Mouse (Mus musculus): ENCODE data around the gene Nags. TPM values are rescaled to one million over a fixed set of nuclear protein-coding genes. Genes with fewer than 3 reads are reported as not detected.

The Nags gene
- polyA plus RNA-seq (2015; fragmentation: Nextera tagmentation; extraction: Ambion mirVana), result 0.43 and 0.77 TPM in 2 replicates

GRCm38 (mm10) chr11:102145471-102146001, at the start of gene Nags:
Gene Nags, plus strand, starts transcription at chr11:102145513.

GRCm38 (mm10) chr11:102101219-102101618, 44.1 kb upstream of the Nags start, which contains the start of gene Ppy:
Gene Ppy, minus strand, starts transcription at chr11:102101319.

GRCm38 (mm10) chr11:102107732-102108131, 37.6 kb upstream of the Nags start, which contains the start of gene Pyy:
Gene Pyy, minus strand, starts transcription at chr11:102107832.

GRCm38 (mm10) chr11:102156039-102156785, 10.9 kb downstream of the Nags start, which contains the start of gene Tmem101:
Gene Tmem101, minus strand, starts transcription at chr11:102156404.

GRCm38 (mm10) chr11:102184646-102185495, 39.6 kb downstream of the Nags start, which contains the start of gene Lsm12:
Gene Lsm12, minus strand, starts transcription at chr11:102185296.

GRCm38 (mm10) chr11:102189461-102190436, 44.4 kb downstream of the Nags start, which contains the start of gene G6pc3:
Gene G6pc3, plus strand, starts transcription at chr11:102189620.

Other genes with a start within 250 kb of the Nags start
- gene Sost, start 178.5 kb upstream of the Nags start, polyA plus RNA-seq (2015; fragmentation: Nextera tagmentation; extraction: Ambion mirVana), result 0.16 and 0.17 TPM in 2 replicates
- gene Cfap97d1, start 161.2 kb upstream of the Nags start, polyA plus RNA-seq (2015; fragmentation: Nextera tagmentation; extraction: Ambion mirVana), result not detected in 2 replicates
- 31.6 and 37.9 TPM in 2 replicates for gene Dusp3, start 158.5 kb upstream of the Nags start, polyA plus RNA-seq (2015; fragmentation: Nextera tagmentation; extraction: Ambion mirVana)
- 12.3 and 13.8 TPM in 2 replicates for gene Mpp3, start 117.1 kb upstream of the Nags start, polyA plus RNA-seq (2015; fragmentation: Nextera tagmentation; extraction: Ambion mirVana)
- 3.1 and 5.1 TPM in 2 replicates for gene Cd300lg, start 104.0 kb upstream of the Nags start, polyA plus RNA-seq (2015; fragmentation: Nextera tagmentation; extraction: Ambion mirVana)
- gene Mpp2, start 57.0 kb upstream of the Nags start, polyA plus RNA-seq (2015; fragmentation: Nextera tagmentation; extraction: Ambion mirVana), result 5.0 and 6.1 TPM in 2 replicates
- 0.28 TPM in 1 of 2 replicates, not detected in the other for gene Ppy, start 44.2 kb upstream of the Nags start, polyA plus RNA-seq (2015; fragmentation: Nextera tagmentation; extraction: Ambion mirVana)
- gene Pyy, start 37.7 kb upstream of the Nags start, polyA plus RNA-seq (2015; fragmentation: Nextera tagmentation; extraction: Ambion mirVana), result 0.33 and 0.37 TPM in 2 replicates
- gene Tmem101, start 10.9 kb downstream of the Nags start, polyA plus RNA-seq (2015; fragmentation: Nextera tagmentation; extraction: Ambion mirVana), result 16.8 and 23.9 TPM in 2 replicates
- gene Lsm12, start 39.8 kb downstream of the Nags start, polyA plus RNA-seq (2015; fragmentation: Nextera tagmentation; extraction: Ambion mirVana), result 68.2 and 91.7 TPM in 2 replicates
- gene G6pc3, start 44.1 kb downstream of the Nags start, polyA plus RNA-seq (2015; fragmentation: Nextera tagmentation; extraction: Ambion mirVana), result 28.6 and 70.2 TPM in 2 replicates
- gene Hdac5, start 84.7 kb downstream of the Nags start, polyA plus RNA-seq (2015; fragmentation: Nextera tagmentation; extraction: Ambion mirVana), result 54.3 and 58.9 TPM in 2 replicates
- 2.7 and 3.6 TPM in 2 replicates for gene BC030867, start 103.4 kb downstream of the Nags start, polyA plus RNA-seq (2015; fragmentation: Nextera tagmentation; extraction: Ambion mirVana)
- 0.04 TPM in 1 of 2 replicates, not detected in the other for gene Asb16, start 123.2 kb downstream of the Nags start, polyA plus RNA-seq (2015; fragmentation: Nextera tagmentation; extraction: Ambion mirVana)
- gene Tmub2, start 139.4 kb downstream of the Nags start, polyA plus RNA-seq (2015; fragmentation: Nextera tagmentation; extraction: Ambion mirVana), result 41.2 and 54.1 TPM in 2 replicates
- gene Atxn7l3, start 151.1 kb downstream of the Nags start, polyA plus RNA-seq (2015; fragmentation: Nextera tagmentation; extraction: Ambion mirVana), result 7.6 and 8.0 TPM in 2 replicates
- gene Ubtf, start 174.2 kb downstream of the Nags start, polyA plus RNA-seq (2015; fragmentation: Nextera tagmentation; extraction: Ambion mirVana), result 51.6 and 62.7 TPM in 2 replicates
- 15.4 and 17.7 TPM in 2 replicates for gene Slc4a1, start 220.7 kb downstream of the Nags start, polyA plus RNA-seq (2015; fragmentation: Nextera tagmentation; extraction: Ambion mirVana)
- 38.2 and 52.7 TPM in 2 replicates for gene Rundc3a, start 247.9 kb downstream of the Nags start, polyA plus RNA-seq (2015; fragmentation: Nextera tagmentation; extraction: Ambion mirVana)